Mouse (Mus musculus): ENCODE measurements around the gene Bcor. TPM values are rescaled to one million over a fixed set of nuclear protein-coding genes. Genes with fewer than 3 reads are reported as not detected.
A peak's percentile ranks its signal among the peaks of the same experiment; 100 is the strongest.

Gene Bcor
- polyA plus RNA-seq, 1 experiment from 2014 or later: 4.5 TPM

DNA sequence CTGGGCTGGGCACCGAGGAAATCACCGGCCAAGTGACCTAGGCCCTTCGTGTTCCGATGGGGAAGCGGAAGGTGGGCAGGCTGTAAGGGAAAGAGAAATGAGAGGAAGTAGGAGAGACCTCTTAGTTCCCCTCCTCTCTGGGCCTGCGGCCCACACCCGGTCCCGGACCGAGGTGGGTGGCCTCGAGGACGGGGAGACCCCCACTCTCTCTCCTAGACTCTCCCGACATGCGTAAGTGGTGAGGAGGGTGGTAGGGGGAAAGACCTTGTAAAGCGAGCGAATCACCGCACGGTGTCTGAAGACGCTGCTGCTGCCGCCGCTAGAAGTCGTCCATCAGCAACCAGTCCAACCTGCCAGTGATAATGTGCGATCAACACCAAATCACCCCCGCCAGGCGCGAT, 23.0 kb downstream of the Bcor start:
- no peak overlapping the region for H3K27ac ChIP-seq (ENCODE audit: low read length)
- H3K27me3 ChIP-seq (ENCODE audit: control insufficient read depth, insufficient read depth, low read depth, low read length): peaks cover 86% of the 10 kb centered on the region

DNA sequence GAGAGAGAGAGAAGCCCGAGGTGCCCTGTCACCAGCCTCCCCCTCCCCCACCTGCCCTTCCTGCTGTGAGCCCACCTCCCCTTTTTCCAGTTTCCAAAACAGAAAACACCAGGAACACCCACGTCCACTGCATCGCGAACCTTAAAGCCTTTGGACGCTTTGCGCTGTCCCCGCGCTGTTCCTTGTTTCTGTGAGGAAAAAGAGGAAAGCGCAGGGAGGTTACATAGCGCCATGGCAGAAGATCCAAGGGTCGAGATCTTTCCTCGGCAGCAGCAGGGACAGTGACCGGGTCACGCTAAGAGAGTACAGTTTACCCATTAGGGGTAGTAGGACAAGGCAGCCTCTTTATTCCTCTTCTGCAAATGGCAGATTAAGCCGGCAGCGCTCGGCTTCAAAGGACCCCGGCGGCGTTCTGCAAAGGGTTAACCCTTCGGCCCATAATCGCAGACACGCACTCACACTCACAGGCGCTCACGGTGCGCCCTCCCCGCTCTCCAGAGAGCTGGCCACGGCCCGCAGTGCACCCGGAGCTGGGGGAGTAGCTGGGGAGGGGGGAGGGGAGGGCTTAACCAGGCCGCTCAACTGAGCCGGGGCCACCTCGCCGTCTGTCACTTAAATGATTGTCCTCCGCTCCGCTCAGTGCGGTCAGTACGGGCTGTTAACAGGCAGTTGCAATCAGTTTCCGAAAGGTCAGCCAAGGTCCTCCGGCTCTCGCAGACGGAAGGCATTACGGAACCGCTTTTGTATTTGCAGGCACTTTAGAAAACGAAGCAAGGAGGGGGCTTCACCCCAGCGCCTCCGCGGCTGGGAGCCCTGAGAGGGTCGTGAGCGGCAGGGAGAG, 23.7 kb downstream of the Bcor start:
- H3K4me1 ChIP-seq (ENCODE audit: control insufficient read depth, low read depth, low read length): no peaks in the 10 kb centered on the region; the same call in 1 of the 2 replicates
- ATAC-seq (ENCODE audit: low read depth): peak; percentile 25; the same call in 1 of the 2 replicates
- peaks cover 91% of the 10 kb centered on the region for H3K27me3 ChIP-seq (ENCODE audit: control insufficient read depth, insufficient read depth, low read depth, low read length)
- H3K9me3 ChIP-seq (replicated peaks; ENCODE audit: control insufficient read depth, low read length): no peaks in the 10 kb centered on the region
- H3K4me3 ChIP-seq (ENCODE audit: low read depth, low read length): peak overlapping the region; percentile 37
- under 1% methylated on average over 50 of the region's 50 CpGs for WGBS (ENCODE audit: insufficient replicate concordance)
- no peak overlapping the region for H3K9ac ChIP-seq (ENCODE audit: low read depth, low read length)
- peak overlapping the region; percentile 45 for H3K27ac ChIP-seq (ENCODE audit: low read length)
- H3K36me3 ChIP-seq (ENCODE audit: control insufficient read depth, insufficient read depth): no peaks in the 10 kb centered on the region
- peak overlapping the region; percentile 51 for H3K4me2 ChIP-seq (ENCODE audit: low read depth, low read length)

More for the DNA sequence above, 23.0 kb downstream of the Bcor start:
- H3K4me3 ChIP-seq (ENCODE audit: low read depth, low read length): peak overlapping the region; percentile 37
- no peak overlapping the region for H3K9ac ChIP-seq (ENCODE audit: low read depth, low read length)
- H3K4me2 ChIP-seq (ENCODE audit: low read depth, low read length): peak overlapping the region; percentile 51
- WGBS (ENCODE audit: insufficient replicate concordance): 3% methylated on average over 25 of the region's 25 CpGs
- H3K36me3 ChIP-seq (ENCODE audit: control insufficient read depth, insufficient read depth): no peaks in the 10 kb centered on the region
- no peaks in the 10 kb centered on the region for H3K9me3 ChIP-seq (replicated peaks; ENCODE audit: control insufficient read depth, low read length)
- H3K4me1 ChIP-seq (ENCODE audit: control insufficient read depth, low read depth, low read length): no peaks in the 10 kb centered on the region; the same call in 1 of the 2 replicates
- no peak for ATAC-seq (ENCODE audit: low read depth)

DNA sequence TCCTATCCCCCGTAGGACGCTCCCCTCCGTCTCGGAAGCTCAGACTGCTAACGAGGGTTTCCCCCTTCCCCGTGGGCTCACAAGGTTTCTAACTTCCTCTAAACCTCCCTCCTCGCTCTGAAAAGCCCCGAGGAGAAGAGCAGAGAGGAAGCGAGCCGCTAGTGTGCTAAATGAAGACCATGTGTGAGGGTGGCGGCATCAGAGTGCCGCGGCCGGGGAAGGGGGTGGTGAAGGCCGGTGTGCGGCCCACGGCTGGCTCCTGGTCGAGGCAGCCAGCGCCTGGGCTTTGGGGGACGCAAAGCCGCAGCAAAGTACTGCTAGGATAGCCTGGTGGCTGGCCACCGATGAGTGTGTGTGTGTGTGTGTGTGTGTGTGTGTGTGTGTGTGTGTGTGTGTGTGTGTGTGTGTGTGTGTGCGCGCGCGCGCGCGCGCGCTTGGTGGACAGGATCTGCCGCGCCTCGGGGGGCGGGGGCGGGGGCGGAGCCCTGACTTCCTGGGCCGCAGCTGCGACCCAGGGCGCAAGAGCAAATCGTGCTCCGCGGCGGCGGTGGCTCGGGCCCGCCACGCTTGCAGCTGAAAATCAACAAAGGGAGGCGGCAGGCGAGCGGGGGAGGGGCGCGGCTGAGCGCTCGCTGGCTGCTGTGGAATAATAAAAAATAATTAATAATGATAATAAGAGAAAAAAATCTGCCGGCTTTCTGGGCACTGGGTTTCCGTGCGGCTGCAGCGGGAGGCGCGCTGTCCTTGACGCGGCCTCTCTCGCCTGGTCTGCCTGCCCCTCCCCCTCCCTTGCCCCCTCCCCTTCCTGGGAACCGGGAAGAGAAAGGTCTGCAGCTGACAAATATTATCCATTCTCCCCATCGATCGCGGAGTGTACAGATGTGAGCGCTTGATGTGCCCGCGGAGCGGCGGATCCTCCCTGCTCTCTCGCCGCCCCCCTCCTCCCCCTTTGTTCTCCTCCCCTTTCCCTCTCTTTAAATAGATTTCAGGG, 24.7 kb downstream of the Bcor start:
- H3K36me3 ChIP-seq (ENCODE audit: control insufficient read depth, insufficient read depth): no peaks in the 10 kb centered on the region
- peak overlapping the region; percentile 51 for H3K4me2 ChIP-seq (ENCODE audit: low read depth, low read length)
- WGBS (ENCODE audit: insufficient replicate concordance): 4% methylated on average over 62 of the region's 75 CpGs
- H3K27ac ChIP-seq (ENCODE audit: low read length): peak overlapping the region; percentile 66
- peak overlapping the region; percentile 43 for H3K4me3 ChIP-seq (ENCODE audit: low read depth, low read length)
- no peaks in the 10 kb centered on the region; the same call in 1 of the 2 replicates for H3K4me1 ChIP-seq (ENCODE audit: control insufficient read depth, low read depth, low read length)
- peak; percentile 45 for ATAC-seq (ENCODE audit: low read depth)
- peaks cover 97% of the 10 kb centered on the region for H3K27me3 ChIP-seq (ENCODE audit: control insufficient read depth, insufficient read depth, low read depth, low read length)
- H3K9me3 ChIP-seq (replicated peaks; ENCODE audit: control insufficient read depth, low read length): no peaks in the 10 kb centered on the region
- H3K9ac ChIP-seq (ENCODE audit: low read depth, low read length): peak overlapping the region; percentile 39; the same call in 1 of the 2 replicates

DNA sequence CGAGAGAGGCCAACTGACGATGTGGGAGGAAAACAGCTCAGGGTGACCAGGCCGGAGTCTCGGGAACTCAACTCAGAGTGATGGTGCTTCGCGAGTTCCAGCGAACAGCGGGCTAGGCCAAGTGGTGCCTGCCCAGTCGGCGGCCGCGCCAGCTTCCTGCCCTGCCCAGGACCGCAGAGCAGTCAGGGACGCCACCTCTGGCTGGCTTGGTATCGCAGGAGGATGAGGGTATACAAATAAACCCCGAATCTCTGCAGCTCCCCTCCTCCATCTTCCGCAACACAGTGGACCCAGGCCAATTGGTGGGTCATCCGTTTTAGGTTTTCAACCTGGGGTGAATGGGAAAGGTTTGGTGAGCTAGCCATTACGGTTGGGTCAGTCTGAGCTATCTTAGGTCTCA, 25.6 kb downstream of the Bcor start:
- no peaks in the 10 kb centered on the region for H3K36me3 ChIP-seq (ENCODE audit: control insufficient read depth, insufficient read depth)
- no peak overlapping the region; the same call in 1 of the 2 replicates for H3K4me3 ChIP-seq (ENCODE audit: low read depth, low read length)
- no peak for ATAC-seq (ENCODE audit: low read depth)
- H3K9me3 ChIP-seq (replicated peaks; ENCODE audit: control insufficient read depth, low read length): no peaks in the 10 kb centered on the region
- peak overlapping the region; percentile 51 for H3K4me2 ChIP-seq (ENCODE audit: low read depth, low read length)
- H3K27me3 ChIP-seq (ENCODE audit: control insufficient read depth, insufficient read depth, low read depth, low read length): peaks cover 97% of the 10 kb centered on the region
- WGBS (ENCODE audit: insufficient replicate concordance): 4% methylated on average over 19 of the region's 19 CpGs
- H3K27ac ChIP-seq (ENCODE audit: low read length): no peak overlapping the region
- no peaks in the 10 kb centered on the region; the same call in 1 of the 2 replicates for H3K4me1 ChIP-seq (ENCODE audit: control insufficient read depth, low read depth, low read length)
- no peak overlapping the region for H3K9ac ChIP-seq (ENCODE audit: low read depth, low read length)

DNA sequence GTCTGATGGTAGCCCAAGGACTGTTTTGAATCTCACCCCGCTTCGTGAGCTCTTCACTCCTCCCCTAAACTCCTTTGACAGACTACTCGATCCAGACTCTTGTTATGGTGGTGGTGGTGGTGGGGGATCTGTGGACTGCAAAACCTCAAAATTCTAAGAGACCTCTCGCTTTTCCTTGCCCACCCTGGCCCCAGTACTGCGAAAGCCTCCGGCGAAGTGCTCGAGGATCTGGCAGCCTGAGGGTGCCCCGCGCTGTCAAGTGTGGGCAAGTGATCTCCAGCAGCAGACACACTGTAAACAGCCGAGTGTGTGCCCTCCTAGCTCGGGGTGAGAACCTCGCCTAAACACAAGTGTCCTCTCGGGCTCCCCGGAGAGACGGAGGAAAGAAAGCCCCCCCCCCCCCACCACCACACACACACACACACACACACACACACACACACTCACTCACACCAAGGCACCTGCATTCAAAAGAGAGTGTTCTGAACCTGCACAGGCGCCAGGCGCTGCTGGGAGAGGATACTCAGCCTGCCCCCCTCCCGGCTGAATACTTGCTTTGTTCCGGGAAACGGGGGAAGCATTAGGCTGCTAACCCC, 26.2 kb downstream of the Bcor start:
- no peak overlapping the region for H3K9ac ChIP-seq (ENCODE audit: low read depth, low read length)
- no peaks in the 10 kb centered on the region for H3K9me3 ChIP-seq (replicated peaks; ENCODE audit: control insufficient read depth, low read length)
- H3K4me3 ChIP-seq (ENCODE audit: low read depth, low read length): peak overlapping the region; percentile 33
- peaks cover 97% of the 10 kb centered on the region for H3K27me3 ChIP-seq (ENCODE audit: control insufficient read depth, insufficient read depth, low read depth, low read length)
- no peak for ATAC-seq (ENCODE audit: low read depth)
- H3K4me2 ChIP-seq (ENCODE audit: low read depth, low read length): peak overlapping the region; percentile 50
- no peak overlapping the region for H3K27ac ChIP-seq (ENCODE audit: low read length)
- H3K36me3 ChIP-seq (ENCODE audit: control insufficient read depth, insufficient read depth): no peaks in the 10 kb centered on the region
- 8% methylated on average over 18 of the region's 21 CpGs for WGBS (ENCODE audit: insufficient replicate concordance)
- no peaks in the 10 kb centered on the region; the same call in 1 of the 2 replicates for H3K4me1 ChIP-seq (ENCODE audit: control insufficient read depth, low read depth, low read length)

DNA sequence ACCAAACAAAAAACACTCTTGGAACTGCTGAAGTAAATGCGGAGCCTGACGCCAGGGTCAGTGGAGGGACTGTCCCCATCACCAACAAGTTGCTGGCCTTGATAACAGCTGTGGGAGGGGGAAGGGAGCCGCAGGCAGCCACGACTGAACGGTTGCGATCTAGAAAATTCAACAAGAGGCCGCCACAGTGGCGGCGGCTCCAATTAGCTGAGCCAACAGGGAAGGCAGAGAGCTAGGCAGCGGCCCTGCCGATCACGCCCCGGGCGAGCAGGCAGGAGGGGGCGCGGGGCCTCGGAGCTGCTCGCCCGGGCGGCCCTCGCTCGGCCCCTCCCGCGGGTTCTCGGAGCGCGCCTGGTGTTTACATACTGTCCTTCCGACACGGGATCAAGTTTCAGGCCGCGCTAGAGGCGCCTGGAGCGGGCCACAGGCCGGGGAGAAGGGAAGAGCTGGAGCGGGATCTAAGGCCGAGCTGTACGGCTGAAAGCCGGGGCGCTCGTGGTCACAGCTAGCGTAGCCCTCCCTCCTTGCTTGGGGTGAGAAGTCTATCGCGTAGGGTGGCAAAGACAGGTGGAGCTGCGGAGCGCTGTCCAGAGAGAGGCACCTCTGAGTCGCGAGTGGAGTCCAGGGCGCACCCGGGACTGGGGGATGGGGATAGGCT, 26.8 kb downstream of the Bcor start:
- ATAC-seq (ENCODE audit: low read depth): peak; percentile 53
- no peak overlapping the region for H3K27ac ChIP-seq (ENCODE audit: low read length)
- no peaks in the 10 kb centered on the region for H3K9me3 ChIP-seq (replicated peaks; ENCODE audit: control insufficient read depth, low read length)
- H3K4me2 ChIP-seq (ENCODE audit: low read depth, low read length): peak overlapping the region; percentile 50
- WGBS (ENCODE audit: insufficient replicate concordance): 3% methylated on average over 49 of the region's 49 CpGs
- peaks cover 97% of the 10 kb centered on the region for H3K27me3 ChIP-seq (ENCODE audit: control insufficient read depth, insufficient read depth, low read depth, low read length)
- H3K4me3 ChIP-seq (ENCODE audit: low read depth, low read length): peak overlapping the region; percentile 33
- H3K4me1 ChIP-seq (ENCODE audit: control insufficient read depth, low read depth, low read length): no peaks in the 10 kb centered on the region; the same call in 1 of the 2 replicates
- H3K36me3 ChIP-seq (ENCODE audit: control insufficient read depth, insufficient read depth): no peaks in the 10 kb centered on the region
- H3K9ac ChIP-seq (ENCODE audit: low read depth, low read length): no peak overlapping the region

DNA sequence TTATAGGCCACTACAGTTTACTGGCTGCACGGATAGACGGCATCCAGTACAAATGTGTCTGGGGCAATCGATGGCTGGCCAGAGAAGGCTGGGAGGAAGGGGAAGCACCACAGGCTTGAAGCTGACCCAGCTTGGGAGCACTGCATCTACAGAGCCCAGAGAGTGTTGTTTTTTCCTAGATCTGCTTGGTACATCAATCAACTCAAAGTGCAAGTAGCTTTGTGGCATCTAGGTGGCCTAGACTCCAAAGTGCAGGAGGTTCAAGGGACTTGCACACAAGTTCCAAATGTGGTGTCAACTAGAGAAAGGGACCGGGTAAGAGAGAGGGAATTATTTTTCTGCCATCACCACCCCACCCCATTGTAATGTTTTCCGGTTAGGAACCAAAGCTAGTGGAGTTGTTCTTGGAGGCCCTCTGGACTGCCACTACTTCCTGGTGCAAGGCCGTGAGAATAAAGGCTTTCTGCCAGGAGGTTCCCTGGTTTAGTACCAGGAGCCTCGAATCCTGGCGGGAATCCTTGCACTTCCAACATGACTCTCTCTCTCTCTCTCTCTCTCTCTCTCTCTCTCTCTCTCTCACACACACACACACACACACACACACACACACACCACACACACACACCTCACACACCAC, 27.5 kb downstream of the Bcor start:
- no peaks in the 10 kb centered on the region for H3K9me3 ChIP-seq (replicated peaks; ENCODE audit: control insufficient read depth, low read length)
- ATAC-seq (ENCODE audit: low read depth): no peak
- H3K9ac ChIP-seq (ENCODE audit: low read depth, low read length): no peak overlapping the region
- peaks cover 97% of the 10 kb centered on the region for H3K27me3 ChIP-seq (ENCODE audit: control insufficient read depth, insufficient read depth, low read depth, low read length)
- H3K36me3 ChIP-seq (ENCODE audit: control insufficient read depth, insufficient read depth): no peaks in the 10 kb centered on the region
- H3K4me3 ChIP-seq (ENCODE audit: low read depth, low read length): no peak overlapping the region
- 33% methylated on average over 8 of the region's 8 CpGs for WGBS (ENCODE audit: insufficient replicate concordance)
- no peaks in the 10 kb centered on the region; the same call in 1 of the 2 replicates for H3K4me1 ChIP-seq (ENCODE audit: control insufficient read depth, low read depth, low read length)
- no peak overlapping the region for H3K4me2 ChIP-seq (ENCODE audit: low read depth, low read length)
- H3K27ac ChIP-seq (ENCODE audit: low read length): no peak overlapping the region
